Mouse (Mus musculus) intestine, embryonic 15.5 days (tissue): Measurements from ENCODE around the gene Exoc5. TPM values are rescaled to one million over a fixed set of nuclear protein-coding genes. Genes with fewer than 3 reads are reported as not detected.
"Not testable (repeated sequence)": the region's sequence is repeated elsewhere in the genome, so short reads cannot be mapped to it uniquely, and the experiment has no call there.

Experiments used
- ATAC-seq: fragments of 200-750 bp; cut with Nextera tagmentation; 2 replicates; pipeline ENCODE4 v1.8.0; 2017; ENCODE audit warnings: moderate TSS enrichment, moderate library complexity
- H3K27ac ChIP-seq: fragments of 300-500 bp; sonication (generic); 2 replicates; pipeline ENCODE4 v1.5.1; 2015; ENCODE audit warnings: mild to moderate bottlenecking, inconsistent platforms
- H3K27me3 ChIP-seq: fragments of 300-500 bp; sonication (generic); replicated peaks from 2 replicates; pipeline ENCODE4 v1.6.1; 2015; ENCODE audit warnings: inconsistent platforms
- H3K36me3 ChIP-seq: fragments of 300-500 bp; sonication (generic); 2 replicates; pipeline ENCODE4 v1.6.1; 2015; ENCODE audit warnings: inconsistent platforms
- H3K4me1 ChIP-seq: fragments of 300-500 bp; sonication (generic); replicated peaks from 2 replicates; pipeline ENCODE4 v1.6.1; 2015; ENCODE audit warnings: inconsistent platforms
- H3K4me2 ChIP-seq: fragments of 300-500 bp; sonication (generic); replicated peaks from 2 replicates; pipeline ENCODE4 v1.6.1; 2015; ENCODE audit warnings: mild to moderate bottlenecking, inconsistent platforms
- H3K4me3 ChIP-seq: fragments of 300-500 bp; sonication (generic); replicated peaks from 2 replicates; pipeline ENCODE4 v1.5.1; 2015; ENCODE audit warnings: inconsistent platforms
- H3K9ac ChIP-seq: fragments of 300-500 bp; sonication (generic); 2 replicates; pipeline ENCODE4 v1.6.1; 2015; ENCODE audit warnings: inconsistent platforms
- H3K9me3 ChIP-seq: fragments of 300-500 bp; sonication (generic); 2 replicates; pipeline ENCODE4 v1.6.1; 2016; ENCODE audit warnings: inconsistent platforms
- WGBS: fragments of 180-500 bp; shearing (Covaris S2); methylation state at CpG from one replicate; pipeline ENCODE4 v1.1.7; 2015; 5-methylcytosine and 5-hydroxymethylcytosine counted together
- polyA plus RNA-seq: library from polyadenylated mRNA; unstranded; fragments of >200 nt; fragmentation: Nextera tagmentation; extraction: Ambion mirVana; gene quantifications from 2 replicates; pipeline ENCODE4 v1.2.1, GENCODE M21; 2015

Gene Exoc5
- polyA plus RNA-seq, result 34.3 and 39.5 TPM in 2 replicates

- H3K36me3 ChIP-seq, result no peaks in the 10 kb centered on the region
- WGBS, result under 1% methylated on average over 52 of the region's 53 CpGs
- 0 out of 2 replicates have a peak, but pooled peaks cover 2% of the 10 kb centered on the region for H3K4me1 ChIP-seq
- peak within 1 kb of the TSS; percentile 99 for H3K27ac ChIP-seq
- ATAC-seq, result peak; percentile 97
- H3K4me3 ChIP-seq, result peak within 1 kb of the TSS; percentile 84
- H3K9me3 ChIP-seq, result no peaks in the 10 kb centered on the region
- no peaks in the 10 kb centered on the region for H3K27me3 ChIP-seq
- H3K9ac ChIP-seq, result peak within 1 kb of the TSS; percentile 83
- H3K4me2 ChIP-seq, result peak within 1 kb of the TSS; percentile 63
Observed at GRCm38 (mm10) chr14:49066274-49066823, at the start of gene Exoc5. TSS of gene Exoc5 (minus strand) at chr14:49066653.

- WGBS, result 40% methylated on average over 1 of the region's 1 CpGs
- H3K4me1 ChIP-seq, H3K27me3 ChIP-seq, H3K27ac ChIP-seq, H3K4me3 ChIP-seq, H3K36me3 ChIP-seq, H3K4me2 ChIP-seq, ATAC-seq, H3K9me3 ChIP-seq, H3K9ac ChIP-seq: not testable (repeated sequence)
Observed at GRCm38 (mm10) chr14:49091755-49092154, 25.3 kb upstream of the Exoc5 start.

- Histone ChIP-seq H3K27me3 (no peaks in the 10 kb centered on the region), H3K4me2 (no peak overlapping the region), H3K9ac (no peak overlapping the region), H3K36me3 (no peaks in the 10 kb centered on the region), H3K4me1 (no peaks in the 10 kb centered on the region), H3K9me3 (no peaks in the 10 kb centered on the region), H3K4me3 (no peak overlapping the region), H3K27ac (no peak overlapping the region)
- 94% methylated on average over 4 of the region's 4 CpGs for WGBS
- ATAC-seq, result no peak
Observed at GRCm38 (mm10) chr14:49091277-49091676, 24.8 kb upstream of the Exoc5 start.

GRCm38 (mm10) chr14:49090102-49090501 is 23.6 kb upstream of the Exoc5 start:
- WGBS, result 60% methylated on average over 5 of the region's 5 CpGs
- Histone ChIP-seq H3K4me2 (no peak overlapping the region), H3K27me3 (no peaks in the 10 kb centered on the region), H3K4me1 (no peaks in the 10 kb centered on the region), H3K9me3 (no peaks in the 10 kb centered on the region), H3K36me3 (no peaks in the 10 kb centered on the region), H3K4me3 (no peak overlapping the region), H3K9ac (no peak overlapping the region), H3K27ac (no peak overlapping the region)
- ATAC-seq, result no peak

- no peak overlapping the region for H3K9ac ChIP-seq
- no peak overlapping the region for H3K4me2 ChIP-seq
- H3K4me3 ChIP-seq, result no peak overlapping the region
- no peaks in the 10 kb centered on the region for H3K9me3 ChIP-seq
- ATAC-seq, result no peak
- no peaks in the 10 kb centered on the region for H3K36me3 ChIP-seq
- H3K27ac ChIP-seq, result no peak overlapping the region
- no peaks in the 10 kb centered on the region for H3K4me1 ChIP-seq
- no peaks in the 10 kb centered on the region for H3K27me3 ChIP-seq
- 37% methylated on average over 6 of the region's 6 CpGs for WGBS
Observed at GRCm38 (mm10) chr14:49089461-49090058, 23.1 kb upstream of the Exoc5 start.

- Histone ChIP-seq H3K9ac (no peak overlapping the region), H3K4me3 (no peak overlapping the region), H3K4me1 (no peaks in the 10 kb centered on the region), H3K27me3 (no peaks in the 10 kb centered on the region), H3K4me2 (no peak overlapping the region), H3K9me3 (no peaks in the 10 kb centered on the region), H3K27ac (no peak overlapping the region), H3K36me3 (no peaks in the 10 kb centered on the region)
- WGBS, result 50% methylated on average over 14 of the region's 14 CpGs
- ATAC-seq, result peak; percentile 66
Observed at GRCm38 (mm10) chr14:49088155-49089048, 21.9 kb upstream of the Exoc5 start.

GRCm38 (mm10) chr14:49086522-49086921 is 20.1 kb upstream of the Exoc5 start:
- H3K4me2 ChIP-seq, result no peak overlapping the region
- no peak overlapping the region for H3K4me3 ChIP-seq
- H3K36me3 ChIP-seq, result no peaks in the 10 kb centered on the region
- H3K4me1 ChIP-seq, result no peaks in the 10 kb centered on the region
- no peak overlapping the region for H3K9ac ChIP-seq
- peak; percentile 72 for ATAC-seq
- no peak overlapping the region for H3K27ac ChIP-seq
- WGBS, result 74% methylated on average over 4 of the region's 4 CpGs
- H3K9me3 ChIP-seq, result no peaks in the 10 kb centered on the region
- no peaks in the 10 kb centered on the region for H3K27me3 ChIP-seq

GRCm38 (mm10) chr14:49078820-49079219 is 12.4 kb upstream of the Exoc5 start:
- peak; percentile 75 for ATAC-seq
- no peaks in the 10 kb centered on the region for H3K4me1 ChIP-seq
- no peak overlapping the region for H3K4me3 ChIP-seq
- no peak overlapping the region for H3K27ac ChIP-seq
- H3K36me3 ChIP-seq, result no peaks in the 10 kb centered on the region
- 65% methylated on average over 2 of the region's 2 CpGs for WGBS
- no peaks in the 10 kb centered on the region for H3K27me3 ChIP-seq
- no peak overlapping the region for H3K4me2 ChIP-seq
- no peak overlapping the region for H3K9ac ChIP-seq
- H3K9me3 ChIP-seq, result no peaks in the 10 kb centered on the region

GRCm38 (mm10) chr14:49074361-49074760 is 7.9 kb upstream of the Exoc5 start:
- Histone ChIP-seq H3K4me2 (no peak overlapping the region), H3K9ac (no peak overlapping the region), H3K4me1 (no peaks in the 10 kb centered on the region), H3K4me3 (no peak overlapping the region), H3K27me3 (no peaks in the 10 kb centered on the region), H3K27ac (no peak overlapping the region), H3K9me3 (no peaks in the 10 kb centered on the region), H3K36me3 (no peaks in the 10 kb centered on the region)
- WGBS, result 72% methylated on average over 2 of the region's 2 CpGs
- ATAC-seq, result no peak

GRCm38 (mm10) chr14:49073896-49074295 is 7.4 kb upstream of the Exoc5 start:
- Histone ChIP-seq H3K27me3 (no peaks in the 10 kb centered on the region), H3K9ac (no peak overlapping the region), H3K36me3 (no peaks in the 10 kb centered on the region), H3K27ac (no peak overlapping the region), H3K4me2 (no peak overlapping the region), H3K9me3 (no peaks in the 10 kb centered on the region), H3K4me3 (no peak overlapping the region), H3K4me1 (no peaks in the 10 kb centered on the region)
- ATAC-seq, result no peak
- 94% methylated on average over 7 of the region's 7 CpGs for WGBS

GRCm38 (mm10) chr14:49072837-49073236 is 6.4 kb upstream of the Exoc5 start:
- H3K4me2 ChIP-seq, result no peak overlapping the region
- ATAC-seq, result no peak
- H3K9me3 ChIP-seq, result no peaks in the 10 kb centered on the region
- H3K27me3 ChIP-seq, result no peaks in the 10 kb centered on the region
- 0 out of 2 replicates have a peak, but pooled peaks cover 2% of the 10 kb centered on the region for H3K4me1 ChIP-seq
- 88% methylated on average over 2 of the region's 2 CpGs for whole genome bisulfite sequencing
- no peak overlapping the region for H3K4me3 ChIP-seq
- no peak overlapping the region for H3K9ac ChIP-seq
- no peaks in the 10 kb centered on the region for H3K36me3 ChIP-seq
- no peak overlapping the region for H3K27ac ChIP-seq

GRCm38 (mm10) chr14:49065529-49066273 is 752 bp downstream of the Exoc5 start, which contains the start of gene Ap5m1:
TSS of gene Ap5m1 (plus strand) at chr14:49066097.
- H3K9me3 ChIP-seq, result no peaks in the 10 kb centered on the region
- H3K27me3 ChIP-seq, result no peaks in the 10 kb centered on the region
- H3K9ac ChIP-seq, result peak within 1 kb of the TSS; percentile 83
- H3K4me2 ChIP-seq, result peak within 1 kb of the TSS; percentile 63
- peak within 1 kb of the TSS; percentile 99 for H3K27ac ChIP-seq
- 1% methylated on average over 46 of the region's 62 CpGs for WGBS
- ATAC-seq, result peak; percentile 77
- H3K36me3 ChIP-seq, result no peaks in the 10 kb centered on the region
- H3K4me1 ChIP-seq, result 0 out of 2 replicates have a peak, but pooled peaks cover 2% of the 10 kb centered on the region
- H3K4me3 ChIP-seq, result peak within 1 kb of the TSS; percentile 84
